Mouse (Mus musculus) myocyte (in vitro differentiated cells): Measurements from ENCODE around the gene 2210408I21Rik.

ENCODE experiments used
- CEBPB ChIP-seq: IDR thresholded peaks from 2 replicates; pipeline ENCODE4 v1.6.1; 2011; ENCODE audit warnings: mild to moderate bottlenecking, moderate library complexity; ENCODE audit not compliant: poor library complexity, insufficient read depth, severe bottlenecking
- E2F4 ChIP-seq: IDR thresholded peaks from one replicate; pipeline ENCODE4 v1.6.1; 2011; ENCODE audit warnings: mild to moderate bottlenecking, control low read depth, moderate library complexity; ENCODE audit not compliant: insufficient read depth
- MAX ChIP-seq: IDR thresholded peaks from one replicate; pipeline ENCODE4 v1.6.1; 2011; ENCODE audit warnings: low read depth, mild to moderate bottlenecking, control low read depth
- MYOD1 ChIP-seq, 3 experiments: IDR thresholded peaks; one replicate each; pipeline ENCODE4 v1.6.1; 2011; ENCODE audit warnings: control low read depth in 2 of 3, low read depth in 2 of 3, mild to moderate bottlenecking in 2 of 3, moderate library complexity in 1 of 3; ENCODE audit not compliant: insufficient read length in 2 of 3, control insufficient read depth in 1 of 3
- MYOG ChIP-seq, 3 experiments: IDR thresholded peaks; one replicate each; pipeline ENCODE4 v1.6.1; 2011; ENCODE audit warnings: control low read depth in 2 of 3, low read depth in 2 of 3, mild to moderate bottlenecking in 2 of 3; ENCODE audit not compliant: insufficient read length in 2 of 3, control insufficient read depth in 1 of 3, insufficient read depth in 1 of 3
- POLR2A ChIP-seq: IDR thresholded peaks from one replicate; pipeline ENCODE4 v1.6.1; 2011; ENCODE audit warnings: low read depth, mild to moderate bottlenecking, control low read depth, moderate library complexity; ENCODE audit not compliant: insufficient read length
- SRF ChIP-seq: IDR thresholded peaks from one replicate; pipeline ENCODE4 v1.6.1; 2011; ENCODE audit warnings: low read depth; ENCODE audit not compliant: control insufficient read depth, insufficient read length
- USF1 ChIP-seq: IDR thresholded peaks from one replicate; pipeline ENCODE4 v1.6.1; 2011; ENCODE audit warnings: low read depth, mild to moderate bottlenecking, control low read depth, moderate library complexity

DNA sequence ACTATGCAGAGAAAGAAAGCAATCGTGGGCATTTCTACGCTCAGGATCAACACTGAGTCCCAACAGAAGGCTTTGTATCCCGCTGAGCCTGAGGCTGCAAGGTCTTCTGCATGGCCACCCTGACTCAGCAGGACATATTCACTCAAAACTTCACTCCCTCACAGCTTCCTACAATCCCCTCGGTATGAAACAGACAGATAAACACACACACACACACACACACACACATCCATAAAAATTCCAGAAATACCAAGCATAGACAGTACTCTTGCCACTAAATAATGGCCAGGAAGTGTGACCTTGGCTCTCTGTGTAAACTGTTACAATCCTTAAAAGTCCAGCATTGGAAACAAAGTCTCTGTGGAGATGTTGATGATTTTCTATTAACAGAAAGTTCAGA lies 458.7 kb downstream of the 2210408I21Rik start:
- TF ChIP-seq POLR2A (no peak), SRF (no peak), MYOG (IDR thresholded peaks at IDR 0.05; ENCODE audit: control insufficient read depth in 1 of 3, insufficient read depth in 1 of 3, insufficient read length in 2 of 3, low read depth in 2 of 3) (no peak), MYOD1 (IDR thresholded peaks at IDR 0.05; ENCODE audit: control insufficient read depth in 1 of 3, insufficient read length in 2 of 3, low read depth in 2 of 3) (no peak), CEBPB (no peak), USF1 (no peak), MAX (no peak), E2F4 (no peak)
